Mouse (Mus musculus) mouse trophoblast stem cell (cell line): ENCODE measurements around the gene Duox1.
"Not testable (repeated sequence)": the region's sequence is repeated elsewhere in the genome, so short reads cannot be mapped to it uniquely, and the experiment has no call there.

ENCODE experiments used
- in situ Hi-C, 2 experiments: fragments of 300-500 bp; cut with MseI, MboI; formaldehyde crosslinking; loops; 2 replicates in 1 of 2; 3 replicates in 1 of 2; pipeline ENCODE4 v1.15.1; 2025

Gene Duox1

GRCm38 (mm10) chr2:122309647-122310046, 5.8 kb upstream of the Duox1 start:
- in situ Hi-C loops = loop anchor here in 1 of 2 experiments (10.0 kb wide), 1 partner anchor 115 kb away; no protein-coding TSS in a partner anchor

- in situ Hi-C loops = no loop called here
These were observed 3.9 kb upstream of the Duox1 start for GRCm38 (mm10) chr2:122311561-122311960.

GRCm38 (mm10) chr2:122312722-122313417, 2.6 kb upstream of the Duox1 start:
- in situ Hi-C loops = no loop called here

GRCm38 (mm10) chr2:122313536-122313935, 1.9 kb upstream of the Duox1 start, which contains the start of gene Duoxa1:
Duoxa1 (minus strand) TSS chr2:122313730.
- in situ Hi-C loops = no loop called here

GRCm38 (mm10) chr2:122317384-122317783, 1.9 kb downstream of the Duox1 start:
- in situ Hi-C loops = no loop called here

- in situ Hi-C loops = no loop called here
These were observed 8.5 kb downstream of the Duox1 start for GRCm38 (mm10) chr2:122323960-122324359.

GRCm38 (mm10) chr2:122324586-122324985, 9.1 kb downstream of the Duox1 start:
- in situ Hi-C loops = no loop called here

- in situ Hi-C loops = no loop called here
These were observed 9.9 kb downstream of the Duox1 start for GRCm38 (mm10) chr2:122325361-122325760.

- in situ Hi-C loops = no loop called here
These were observed 12.5 kb downstream of the Duox1 start for GRCm38 (mm10) chr2:122327986-122328385.

GRCm38 (mm10) chr2:122330317-122330716, 14.8 kb downstream of the Duox1 start:
- in situ Hi-C loops = not testable (repeated sequence)

GRCm38 (mm10) chr2:122332222-122332621, 16.8 kb downstream of the Duox1 start:
- in situ Hi-C loops = no loop called here

- in situ Hi-C loops = no loop called here
These were observed 18.7 kb downstream of the Duox1 start for GRCm38 (mm10) chr2:122334170-122334569.

- in situ Hi-C loops = no loop called here
These were observed 21.8 kb downstream of the Duox1 start for GRCm38 (mm10) chr2:122337291-122337690.

- in situ Hi-C loops = no loop called here
These were observed 29.8 kb downstream of the Duox1 start for GRCm38 (mm10) chr2:122345106-122345893.

- in situ Hi-C loops = not testable (repeated sequence)
These were observed 30.7 kb downstream of the Duox1 start for GRCm38 (mm10) chr2:122346164-122346563.

GRCm38 (mm10) chr2:122347257-122347656, 31.8 kb downstream of the Duox1 start:
- in situ Hi-C loops = no loop called here

- in situ Hi-C loops = no loop called here
These were observed 33.2 kb downstream of the Duox1 start for GRCm38 (mm10) chr2:122348531-122349131.

- in situ Hi-C loops = no loop called here
These were observed 33.8 kb downstream of the Duox1 start for GRCm38 (mm10) chr2:122349136-122349785.

- in situ Hi-C loops = no loop called here
These were observed 35.9 kb downstream of the Duox1 start for GRCm38 (mm10) chr2:122351156-122351930.

- in situ Hi-C loops = no loop called here
These were observed 36.5 kb downstream of the Duox1 start for GRCm38 (mm10) chr2:122351931-122352329.

GRCm38 (mm10) chr2:122352992-122353391, 37.5 kb downstream of the Duox1 start:
- in situ Hi-C loops = no loop called here
